Mouse (Mus musculus) kidney, adult 8-10 months (tissue): Measurements from ENCODE around the gene Cmtm7.
"Not testable (repeated sequence)": the region's sequence is repeated elsewhere in the genome, so short reads cannot be mapped to it uniquely, and the experiment has no call there.

Source experiments
- DNase-seq, 2 experiments: peaks; one replicate each; pipeline ENCODE4 v3.0.0; 2022

The Cmtm7 gene

GRCm38 (mm10) chr9:114760353-114760752, 21.3 kb downstream of the Cmtm7 start:
- no peak for DNase-seq

GRCm38 (mm10) chr9:114759886-114760285, 21.8 kb downstream of the Cmtm7 start:
- DNase-seq, result no peak

DNA sequence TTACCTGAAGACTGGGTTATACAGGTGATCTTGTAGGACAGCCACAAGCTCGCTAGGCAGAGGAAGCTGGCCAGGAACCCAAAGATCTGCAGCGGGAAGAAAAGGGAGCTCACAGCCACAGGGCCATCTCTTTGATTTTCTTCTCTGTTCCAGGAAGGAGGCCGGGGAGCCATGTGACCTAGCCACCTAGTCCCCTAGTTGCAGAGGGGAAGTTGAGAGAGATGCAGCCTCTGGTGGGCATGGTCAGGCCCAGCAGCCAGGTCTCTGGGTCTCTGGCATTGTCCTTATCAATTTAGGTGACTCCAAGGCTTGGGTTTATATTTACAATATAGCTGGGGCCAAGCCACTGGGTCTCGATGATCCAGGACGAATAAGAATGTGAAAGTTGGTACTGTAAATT, 22.9 kb downstream of the Cmtm7 start:
- no peak for DNase-seq

DNA sequence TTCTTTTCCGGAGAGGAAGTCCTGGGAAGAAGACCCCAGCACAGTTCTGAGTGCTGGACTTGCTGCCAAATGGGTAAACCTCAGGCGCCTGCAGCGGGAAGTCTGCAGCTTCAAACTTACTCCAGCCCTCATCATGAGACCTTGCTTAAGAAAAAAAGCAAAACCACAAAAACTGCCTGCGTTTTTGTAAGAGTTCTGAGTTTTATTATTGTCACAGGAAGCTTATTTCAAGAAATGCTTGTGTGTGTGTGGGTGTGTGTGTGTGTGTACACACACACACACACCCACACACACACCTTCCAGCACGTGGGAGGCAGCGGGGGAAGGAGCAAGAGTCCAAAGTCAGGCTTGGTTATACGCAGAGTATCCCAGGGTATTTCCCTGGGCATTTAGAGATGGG, 23.4 kb downstream of the Cmtm7 start:
- no peak for DNase-seq

- DNase-seq, result peak; percentile 87 to 91
Observed at GRCm38 (mm10) chr9:114752863-114753484, 28.7 kb downstream of the Cmtm7 start.

GRCm38 (mm10) chr9:114752311-114752710, 29.3 kb downstream of the Cmtm7 start:
- DNase-seq, result no peak

DNA sequence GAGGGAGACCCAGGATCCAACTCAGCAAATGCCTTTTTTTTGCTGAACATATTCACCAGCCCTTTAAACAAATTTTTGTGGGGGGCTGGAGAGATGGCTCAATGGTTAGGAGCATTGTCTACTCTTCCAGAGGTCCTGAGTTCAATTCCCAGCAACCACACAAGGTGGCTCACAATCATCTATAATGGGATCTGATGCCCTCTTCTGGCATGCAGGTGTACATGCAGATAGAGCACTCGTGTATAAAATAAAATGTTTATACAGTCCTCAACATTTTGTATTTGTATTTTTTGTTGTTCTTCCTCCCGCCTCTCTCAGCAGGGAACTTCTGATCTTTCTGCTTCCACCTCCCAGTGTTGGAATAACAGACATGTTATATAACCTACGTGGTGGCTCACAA, 30.1 kb downstream of the Cmtm7 start:
- DNase-seq, result no peak

GRCm38 (mm10) chr9:114747466-114747865, 34.2 kb downstream of the Cmtm7 start:
- no peak for DNase-seq

- no peak for DNase-seq
Observed at GRCm38 (mm10) chr9:114747012-114747411, 34.6 kb downstream of the Cmtm7 start.

DNA sequence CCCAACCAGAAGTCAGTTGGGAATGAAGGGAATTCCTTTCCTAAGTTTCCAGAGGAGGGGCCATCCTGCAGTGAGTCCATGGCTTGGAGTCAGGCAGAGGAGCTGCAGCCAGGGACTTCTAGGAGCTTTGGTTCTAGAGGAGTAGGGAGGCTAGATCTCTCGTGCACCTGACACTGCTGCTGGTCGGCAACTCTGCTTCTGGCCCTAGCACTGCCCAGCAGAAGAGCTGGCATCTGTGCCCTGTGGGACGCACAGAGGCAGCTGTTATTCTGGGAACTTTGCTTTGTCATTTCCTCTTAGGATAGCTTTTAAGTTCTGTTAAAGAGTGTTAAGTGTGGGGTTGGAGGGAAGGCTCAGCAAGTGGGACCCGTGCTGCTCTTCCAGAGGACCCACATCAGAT, 36.0 kb downstream of the Cmtm7 start:
- no peak for DNase-seq

DNA sequence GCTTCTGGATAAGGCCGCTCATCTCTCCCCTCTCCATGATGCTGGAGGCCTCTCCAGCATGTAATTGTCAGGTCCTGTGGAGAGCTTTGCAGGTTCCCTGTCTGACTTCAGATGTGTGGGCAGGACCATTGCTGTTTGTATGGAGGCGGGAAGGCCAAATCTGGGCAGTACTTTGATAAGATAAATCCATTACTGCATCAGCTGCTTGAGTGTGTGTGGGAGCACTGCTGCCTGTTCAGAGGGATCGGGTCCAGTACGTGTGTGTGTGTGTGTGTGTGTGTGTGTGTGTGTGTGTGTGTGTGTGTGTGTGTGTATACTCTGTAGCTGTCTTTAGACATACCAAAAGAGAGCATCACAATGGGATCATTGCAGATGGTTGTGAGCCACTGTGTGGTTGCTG, 36.5 kb downstream of the Cmtm7 start:
- no peak for DNase-seq

DNA sequence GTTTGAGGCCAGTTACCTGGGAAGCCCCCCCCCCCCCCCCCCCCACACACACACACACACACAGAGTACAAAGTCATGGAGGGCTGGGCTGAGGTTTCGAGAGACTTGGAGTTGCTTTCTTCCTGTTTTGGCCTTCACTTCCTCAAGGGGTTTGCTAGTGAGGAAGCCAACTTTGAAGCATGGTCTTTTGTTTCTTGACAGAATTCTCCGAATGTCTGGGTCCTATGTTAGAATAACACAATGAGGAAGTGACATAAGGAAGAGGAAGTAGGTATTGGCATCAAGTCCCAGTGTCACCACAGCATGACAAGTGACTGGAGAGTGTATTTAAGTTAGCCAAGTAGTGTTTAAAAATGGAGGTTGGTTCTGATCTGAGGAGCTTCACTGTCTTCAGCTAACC, 38.9 kb downstream of the Cmtm7 start:
- DNase-seq, result no peak

DNA sequence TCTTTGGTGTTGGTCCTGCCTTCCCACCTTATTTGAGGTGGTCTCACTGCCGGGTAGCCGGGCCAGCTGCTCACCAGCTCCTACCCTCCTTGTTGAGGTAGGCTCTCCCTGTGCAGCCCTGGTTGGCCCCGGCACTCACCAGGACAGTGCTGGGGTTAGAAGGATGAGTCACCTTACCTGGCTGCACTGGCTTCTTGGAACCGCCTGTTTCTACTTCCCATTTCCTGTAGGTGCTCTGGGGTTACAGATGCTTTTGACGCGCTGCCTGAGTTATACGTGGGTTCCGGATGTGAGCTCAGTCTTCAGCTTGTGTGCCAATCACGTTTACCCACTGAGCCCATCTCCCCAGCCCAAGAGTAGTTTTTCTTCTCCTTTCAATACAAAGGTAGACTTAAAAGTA, 41.3 kb downstream of the Cmtm7 start:
- DNase-seq, result no peak

DNA sequence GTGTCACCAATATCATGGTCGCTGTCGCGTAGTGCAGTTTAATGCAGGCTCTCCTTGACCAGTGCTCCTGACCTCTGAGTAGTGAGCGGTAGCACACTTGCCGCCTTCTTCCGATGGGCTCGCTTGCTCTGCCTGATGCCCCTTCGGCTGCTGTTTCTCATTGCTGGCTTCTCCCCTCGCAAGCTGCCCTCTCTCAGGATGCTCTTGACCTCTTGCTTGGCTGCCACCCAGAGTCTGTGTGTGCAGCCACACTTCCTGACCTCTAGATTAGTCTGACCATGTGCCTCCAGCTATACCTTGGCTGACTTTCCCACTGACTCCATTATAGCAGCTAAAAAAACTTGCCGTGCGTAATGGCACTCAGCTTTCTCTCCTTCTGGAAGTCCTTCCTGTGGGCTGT, 45.2 kb downstream of the Cmtm7 start:
- peak; percentile 37 to 42 for DNase-seq

- no peak for DNase-seq
Observed at GRCm38 (mm10) chr9:114733238-114733637, 48.4 kb downstream of the Cmtm7 start.

GRCm38 (mm10) chr9:114731871-114732682, 49.6 kb downstream of the Cmtm7 start:
- DNase-seq, result no peak

DNA sequence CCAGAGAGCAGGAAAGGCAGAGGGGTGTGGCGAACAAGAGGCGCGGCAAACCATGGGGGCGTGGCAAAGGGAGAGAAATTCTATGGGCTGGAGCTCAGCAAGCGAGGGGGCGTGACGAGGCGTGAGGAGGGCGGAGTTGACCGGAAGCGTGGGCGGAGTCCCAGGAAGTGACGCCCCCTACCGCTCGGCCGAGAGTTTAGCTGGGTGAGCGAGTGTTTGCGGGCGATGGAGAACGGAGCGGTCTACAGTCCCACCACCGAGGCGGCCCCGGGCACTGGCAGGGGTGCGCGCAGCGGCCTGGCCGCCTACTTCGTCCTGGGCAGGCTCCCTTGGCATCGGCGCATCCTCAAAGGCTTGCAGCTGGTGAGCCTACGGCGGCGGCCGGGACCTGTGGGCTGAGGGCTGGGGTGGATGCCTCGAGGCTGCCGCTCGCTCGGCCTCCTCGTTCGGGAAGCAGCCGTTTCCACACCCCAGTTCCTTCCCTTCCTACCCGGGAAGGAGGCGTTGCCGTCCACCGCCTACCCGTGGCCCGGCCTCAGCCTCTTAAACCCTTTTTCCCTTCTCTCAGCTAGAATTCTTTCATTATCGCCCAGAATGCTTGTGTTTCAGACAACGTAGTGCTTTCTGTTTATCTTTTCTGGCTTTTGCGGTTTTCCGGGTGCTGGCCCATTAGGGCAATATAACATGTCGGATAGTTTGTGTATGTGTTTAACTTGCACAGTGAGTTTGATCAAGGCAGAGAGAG, 50.5 kb downstream of the Cmtm7 start, which contains the start of gene Cmtm6:
Gene Cmtm6 (plus strand): TSS at position 106 of the 745 bp plus-strand sequence.
- DNase-seq, result peak; percentile 97 to 98

- no peak for DNase-seq
Observed at GRCm38 (mm10) chr9:114729911-114730805, 51.5 kb downstream of the Cmtm7 start.

GRCm38 (mm10) chr9:114728432-114728831, 53.2 kb downstream of the Cmtm7 start:
- DNase-seq, result not testable (repeated sequence)

GRCm38 (mm10) chr9:114727315-114727714, 54.3 kb downstream of the Cmtm7 start:
- peak in 1 of 2 experiments; percentile 44 for DNase-seq

- DNase-seq, result peak; percentile 89 to 91
Observed at GRCm38 (mm10) chr9:114716677-114717331, 64.9 kb downstream of the Cmtm7 start.

DNA sequence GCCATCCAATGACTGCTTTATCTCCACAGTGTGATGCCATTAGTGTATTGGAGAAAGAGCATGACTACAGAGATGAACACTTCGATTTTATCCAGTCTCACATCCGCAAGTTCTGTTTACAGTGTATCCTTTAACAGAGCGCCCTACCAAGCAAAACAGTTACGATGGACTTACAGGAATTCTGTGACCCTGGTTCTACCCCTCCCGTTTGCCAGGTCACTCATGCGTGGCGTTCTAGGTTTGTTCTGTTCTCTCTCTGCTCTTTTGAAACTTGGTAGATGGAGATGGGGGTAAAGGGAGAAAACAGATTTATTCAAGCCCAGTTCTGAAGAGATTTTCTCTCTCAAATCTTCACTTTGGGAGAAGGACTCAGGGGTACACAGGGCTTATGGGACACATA, 68.2 kb downstream of the Cmtm7 start:
- DNase-seq, result peak; percentile 65 to 91
